Mouse (Mus musculus): ENCODE data around the gene Clec4a4. TPM values are rescaled to one million over a fixed set of nuclear protein-coding genes. Genes with fewer than 3 reads are reported as not detected.
A peak's percentile ranks its signal among the peaks of the same experiment; 100 is the strongest.
"Not testable (repeated sequence)": the region's sequence is repeated elsewhere in the genome, so short reads cannot be mapped to it uniquely, and the experiment has no call there.

Clec4a4 gene
- polyA plus RNA-seq (2012; rRNA removed): not detected in 2 replicates

GRCm38 (mm10) chr6:122989876-122990437, at the start of gene Clec4a4:
Gene Clec4a4, plus strand, starts transcription at chr6:122990367.
- DNase-seq (ENCODE audit: extremely low spot score in 1 of 2, low spot score in 1 of 2): no peak

- no peak for DNase-seq (ENCODE audit: extremely low spot score in 1 of 2, low spot score in 1 of 2)
Measured at GRCm38 (mm10) chr6:122946760-122947159, 43.4 kb upstream of the Clec4a4 start.

GRCm38 (mm10) chr6:122952401-122952800, 37.8 kb upstream of the Clec4a4 start, which contains the start of gene Clec4a3:
Gene Clec4a3, plus strand, starts transcription at chr6:122952515.
- DNase-seq (ENCODE audit: extremely low spot score in 1 of 2, low spot score in 1 of 2): peak in 1 of 2 experiments; percentile 8

GRCm38 (mm10) chr6:122964562-122964961, 25.6 kb upstream of the Clec4a4 start:
- DNase-seq (ENCODE audit: extremely low spot score in 1 of 2, low spot score in 1 of 2): no peak

GRCm38 (mm10) chr6:122969048-122969447, 21.1 kb upstream of the Clec4a4 start:
- no peak for DNase-seq (ENCODE audit: extremely low spot score in 1 of 2, low spot score in 1 of 2)

- DNase-seq (ENCODE audit: extremely low spot score in 1 of 2, low spot score in 1 of 2): not testable (repeated sequence)
Measured at GRCm38 (mm10) chr6:123004696-123005095, 14.5 kb downstream of the Clec4a4 start.

- DNase-seq (ENCODE audit: extremely low spot score in 1 of 2, low spot score in 1 of 2): peak in 1 of 2 experiments; percentile 4
Measured at GRCm38 (mm10) chr6:123005591-123005990, 15.4 kb downstream of the Clec4a4 start.

GRCm38 (mm10) chr6:123049742-123050372, 59.7 kb downstream of the Clec4a4 start, which contains the start of gene Clec4b1:
Gene Clec4b1, plus strand, starts transcription at chr6:123049962.
- DNase-seq (ENCODE audit: extremely low spot score in 1 of 2, low spot score in 1 of 2): no peak

Other genes with a start within 250 kb of the Clec4a4 start
- 101 and 105 TPM in 2 replicates for gene Slc2a3, start 188.7 kb upstream of the Clec4a4 start, polyA plus RNA-seq (2012; rRNA removed)
- 16.4 and 17.0 TPM in 2 replicates for gene Foxj2, start 170.5 kb upstream of the Clec4a4 start, polyA plus RNA-seq (2012; rRNA removed)
- gene C3ar1, start 134.2 kb upstream of the Clec4a4 start, polyA plus RNA-seq (2012; rRNA removed): 1.0 and 1.6 TPM in 2 replicates
- 134 and 142 TPM in 2 replicates for gene Necap1, start 115.9 kb upstream of the Clec4a4 start, polyA plus RNA-seq (2012; rRNA removed)
- gene Clec4a1, start 68.5 kb upstream of the Clec4a4 start, polyA plus RNA-seq (2012; rRNA removed): 0.38 and 0.52 TPM in 2 replicates
- gene Clec4a3, start 37.9 kb upstream of the Clec4a4 start, polyA plus RNA-seq (2012; rRNA removed): 0.53 and 0.68 TPM in 2 replicates
- gene Clec4b1, start 59.6 kb downstream of the Clec4a4 start, polyA plus RNA-seq (2012; rRNA removed): not detected in 2 replicates
- 0.67 and 1.4 TPM in 2 replicates for gene Clec4a2, start 116.1 kb downstream of the Clec4a4 start, polyA plus RNA-seq (2012; rRNA removed)
- not detected in 2 replicates for gene Clec4b2, start 182.5 kb downstream of the Clec4a4 start, polyA plus RNA-seq (2012; rRNA removed)
- 0.19 and 0.56 TPM in 2 replicates for gene Clec4n, start 239.5 kb downstream of the Clec4a4 start, polyA plus RNA-seq (2012; rRNA removed)